Mouse (Mus musculus): ENCODE data around the gene Dlg2. TPM values are rescaled to one million over a fixed set of nuclear protein-coding genes. Genes with fewer than 3 reads are reported as not detected.

Gene Dlg2
- total and polyA plus RNA-seq, 3 experiments = 23.8 to 91.7 (median 84.3) TPM

DNA sequence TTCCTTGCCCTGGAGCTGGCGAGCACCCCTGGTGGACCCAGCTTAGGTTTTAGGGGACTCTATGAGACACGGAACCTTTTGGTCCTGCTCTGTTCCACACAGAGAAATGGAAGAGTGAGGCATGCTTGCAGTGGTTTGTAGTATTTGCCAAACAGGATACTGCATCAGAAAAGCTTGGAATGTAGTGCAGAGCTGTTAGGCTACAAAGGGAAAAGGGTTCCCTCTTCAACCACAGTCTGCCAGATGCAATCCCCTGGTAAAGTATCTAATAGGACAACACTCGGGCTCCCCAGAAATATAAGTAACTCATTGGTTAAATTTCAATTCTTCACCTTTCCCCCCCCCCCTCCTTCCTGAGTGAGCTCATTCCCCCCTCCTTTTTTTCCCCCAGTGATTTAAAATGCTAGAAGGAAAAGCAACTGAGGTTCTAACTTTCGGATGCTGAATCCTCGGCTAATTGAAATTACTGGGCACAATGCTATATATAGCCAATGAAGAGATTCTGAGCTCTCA lies 613.9 kb downstream of the Dlg2 start:
- no peak for DNase-seq

DNA sequence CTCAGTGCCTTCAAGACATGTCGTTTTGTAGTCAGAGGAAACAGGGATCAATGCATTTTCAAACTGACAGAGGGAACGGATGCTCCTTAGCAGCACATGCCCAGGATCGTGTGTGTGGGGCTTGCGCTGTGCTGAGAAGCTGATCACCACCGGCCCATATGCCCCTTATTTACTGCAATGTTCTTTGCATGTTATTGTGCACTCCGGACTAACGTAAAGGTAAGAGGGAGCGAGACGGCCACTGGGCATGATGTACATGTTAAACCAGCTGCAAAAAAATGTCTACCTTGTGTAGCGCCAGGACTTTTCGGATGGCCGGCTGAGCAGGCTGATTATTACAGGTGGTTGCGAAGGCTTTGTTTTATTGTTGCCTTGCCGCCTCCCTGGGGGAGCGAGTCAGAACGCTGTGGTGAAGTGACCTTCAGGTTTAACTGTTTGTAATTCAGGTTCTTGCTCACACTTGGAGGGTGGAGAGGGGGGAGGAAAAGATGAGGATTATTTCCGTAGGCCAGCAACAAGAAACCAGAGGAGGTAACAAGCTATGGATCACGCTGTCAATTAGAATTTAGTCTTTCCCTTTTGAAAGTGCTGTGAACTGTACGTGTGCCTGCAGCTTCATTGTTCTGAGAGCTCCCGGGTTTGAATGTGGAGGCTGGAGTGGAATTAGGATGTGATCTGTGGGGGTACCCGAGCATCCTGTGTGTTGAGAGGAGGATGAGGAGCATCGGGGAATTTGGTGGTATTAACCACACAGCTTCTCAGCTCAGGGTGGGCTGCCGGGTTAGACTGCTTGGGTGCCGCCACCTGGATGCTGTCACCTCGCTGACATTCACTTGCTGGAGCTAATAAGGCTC lies 614.6 kb downstream of the Dlg2 start:
- DNase-seq = no peak

DNA sequence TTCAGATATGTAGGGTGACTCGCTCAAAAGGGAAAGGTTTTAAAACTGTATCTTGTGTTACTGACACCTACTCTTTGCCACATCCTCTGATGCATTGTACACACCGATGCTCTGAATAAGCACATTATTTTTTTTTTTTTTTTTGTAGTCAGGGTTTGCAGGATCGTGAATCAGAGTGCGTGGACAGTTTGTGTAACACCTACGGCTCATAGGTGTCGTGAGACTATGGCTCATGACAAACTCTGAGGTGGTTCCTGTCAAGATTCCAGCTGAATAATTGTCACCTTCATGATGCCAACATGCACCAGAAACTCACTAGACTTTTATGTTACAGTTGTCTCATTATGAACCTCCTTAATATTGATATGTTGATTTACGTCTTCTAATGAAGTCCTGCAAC lies 620.0 kb downstream of the Dlg2 start:
- DNase-seq = no peak

DNA sequence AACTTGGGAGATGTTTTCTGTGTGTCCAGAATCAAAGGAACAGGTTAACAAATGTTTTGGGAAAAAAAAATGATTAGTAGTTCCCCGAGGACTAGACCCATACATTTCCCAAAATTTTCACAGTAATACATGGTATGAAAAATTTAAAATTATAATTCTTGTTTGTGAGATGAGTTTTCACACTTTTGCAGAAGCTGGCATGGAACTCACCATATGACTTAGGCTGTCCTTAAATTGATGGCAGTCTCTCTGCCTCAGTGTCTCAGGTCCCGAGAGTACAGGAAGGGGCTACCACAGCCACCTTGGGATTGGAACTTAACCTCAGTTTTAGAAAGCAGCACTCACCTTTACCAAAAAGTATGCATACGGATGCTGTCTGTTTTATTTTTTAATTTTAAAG lies 622.0 kb downstream of the Dlg2 start:
- DNase-seq = no peak

DNA sequence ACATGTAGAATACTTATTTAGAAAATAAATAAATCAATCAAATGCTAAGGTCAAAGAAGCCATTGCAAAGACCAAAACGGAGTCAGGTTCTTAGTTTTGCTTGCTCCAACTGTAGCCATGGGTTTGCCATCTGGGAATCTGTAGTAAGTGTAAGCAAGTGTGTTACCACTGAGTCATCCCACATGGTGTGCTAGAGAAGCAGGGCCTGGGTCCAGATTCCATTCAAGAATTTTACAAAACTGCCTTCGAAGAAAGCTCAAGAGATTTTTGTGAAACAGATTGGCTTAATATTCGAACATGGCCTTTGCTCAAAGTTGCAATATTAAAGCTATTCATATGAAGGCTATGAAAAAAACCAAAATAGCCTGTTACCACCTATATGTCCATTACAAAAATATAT lies 633.1 kb downstream of the Dlg2 start:
- no peak for DNase-seq

DNA sequence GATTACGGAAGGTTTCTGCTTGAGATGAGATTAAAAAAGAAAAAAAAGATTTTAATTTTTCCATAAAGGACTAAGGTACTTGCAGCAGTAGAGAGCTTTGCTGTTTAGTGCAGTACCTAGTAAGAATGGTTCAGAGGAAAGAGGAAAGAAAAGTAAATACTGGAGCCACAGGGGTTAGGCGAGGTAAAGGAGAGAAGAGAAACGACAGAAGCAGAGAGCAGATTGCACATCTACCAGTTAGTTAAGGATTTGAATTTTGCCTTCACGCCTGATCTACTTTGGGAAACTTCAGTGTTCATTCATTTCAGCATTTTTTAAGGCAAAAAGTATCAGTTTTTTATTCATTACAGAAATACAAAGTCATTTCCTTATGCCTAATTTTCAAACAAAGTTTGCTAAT lies 655.7 kb downstream of the Dlg2 start:
- no peak for DNase-seq

DNA sequence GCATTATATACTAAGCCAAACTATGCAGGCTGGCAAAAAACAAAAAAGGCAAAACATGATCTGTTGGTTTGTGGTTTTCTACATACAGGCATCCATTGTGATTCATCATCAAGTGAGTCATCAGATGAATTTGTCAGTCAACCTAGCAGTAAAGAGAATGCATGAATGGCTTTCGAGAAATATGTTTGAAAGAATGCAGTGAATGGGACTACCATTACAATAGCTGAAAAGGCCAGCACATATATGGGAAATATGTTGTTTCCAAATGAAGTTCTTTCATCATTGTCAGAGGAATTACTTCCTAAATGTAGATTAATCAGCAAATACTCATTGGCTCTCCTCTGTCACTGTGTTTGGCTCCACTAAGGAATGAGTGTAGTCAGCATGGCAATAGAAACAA lies 677.6 kb downstream of the Dlg2 start:
- DNase-seq = no peak

DNA sequence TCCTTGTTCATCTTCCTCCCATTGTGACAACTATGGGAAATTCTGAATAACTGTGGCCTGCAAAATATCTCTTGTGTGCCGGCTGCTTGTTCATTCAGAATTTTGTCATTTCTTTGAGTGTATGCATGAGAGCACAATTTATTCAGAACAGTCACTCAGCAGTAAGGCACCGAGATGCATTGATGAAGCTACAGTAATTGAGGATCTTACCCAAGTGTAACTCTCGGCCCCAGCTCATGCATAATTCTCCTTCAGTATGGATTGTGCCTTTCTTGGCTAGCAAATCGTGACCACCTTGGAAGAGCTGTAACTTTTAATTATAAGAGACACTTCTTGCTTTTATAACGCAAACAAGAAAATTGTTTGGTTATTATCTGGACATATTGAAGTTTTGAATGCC lies 682.7 kb downstream of the Dlg2 start:
- DNase-seq = no peak

DNA sequence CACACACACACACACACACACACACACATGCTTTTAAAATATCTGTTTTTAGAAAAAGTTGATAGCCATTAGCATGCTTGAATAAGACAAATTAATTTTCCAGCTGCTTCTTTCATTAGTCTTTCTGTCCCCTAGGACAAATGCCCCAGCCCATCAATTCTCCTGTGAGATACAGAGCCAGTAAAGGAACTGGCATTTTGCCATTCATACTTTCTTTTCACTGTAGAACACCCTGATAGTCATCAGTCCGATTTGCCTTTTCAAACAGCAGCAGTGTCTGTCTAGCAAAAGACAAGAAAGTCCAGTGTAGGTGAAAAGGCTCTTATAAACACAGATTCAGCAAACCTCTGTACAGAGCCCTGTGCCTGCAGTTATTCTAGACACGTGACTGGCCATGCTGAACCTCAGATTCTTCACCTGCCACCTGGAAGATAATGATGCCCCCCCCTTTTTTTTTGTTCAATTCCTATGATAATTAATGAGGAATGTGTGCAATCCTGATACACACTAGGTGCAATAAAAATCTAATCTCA lies 685.2 kb downstream of the Dlg2 start:
- DNase-seq = no peak

DNA sequence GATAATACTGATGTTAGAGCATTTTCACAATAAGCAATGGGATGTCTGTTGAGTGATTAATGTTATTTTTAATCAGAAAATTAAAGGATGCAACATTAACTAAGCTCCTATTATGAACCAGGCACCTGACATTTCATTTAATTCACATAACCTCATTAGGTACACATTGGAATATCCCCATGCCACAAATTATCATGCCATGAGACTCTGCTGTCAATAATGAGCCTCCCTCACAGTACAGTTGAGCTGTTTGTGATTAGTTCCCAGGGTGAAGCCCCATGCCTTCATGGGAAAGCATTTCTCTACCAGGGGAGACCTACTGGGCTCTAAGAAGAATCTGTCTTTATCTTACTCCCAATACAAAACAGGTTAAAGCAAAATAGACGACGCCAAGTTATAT lies 697.1 kb downstream of the Dlg2 start:
- DNase-seq = no peak

DNA sequence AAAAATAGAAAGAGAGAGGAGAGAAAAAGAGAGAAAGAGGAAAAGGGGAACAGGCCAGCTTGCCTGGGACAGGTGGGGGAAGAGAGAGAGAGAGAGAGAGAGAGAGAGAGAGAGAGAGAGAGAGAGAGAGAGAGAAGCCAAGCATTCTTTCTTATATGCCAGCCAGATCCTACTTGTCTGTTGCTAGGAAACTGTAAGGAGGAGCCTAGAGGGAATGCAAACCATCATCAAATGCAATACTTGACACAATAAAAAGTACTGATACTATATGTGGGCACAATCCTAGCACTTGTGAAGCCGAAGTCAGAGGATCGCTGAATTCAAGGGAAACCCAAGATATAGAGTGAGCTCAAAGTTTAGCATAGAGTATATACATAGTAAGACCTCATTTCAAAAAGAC lies 711.7 kb downstream of the Dlg2 start:
- no peak for DNase-seq

DNA sequence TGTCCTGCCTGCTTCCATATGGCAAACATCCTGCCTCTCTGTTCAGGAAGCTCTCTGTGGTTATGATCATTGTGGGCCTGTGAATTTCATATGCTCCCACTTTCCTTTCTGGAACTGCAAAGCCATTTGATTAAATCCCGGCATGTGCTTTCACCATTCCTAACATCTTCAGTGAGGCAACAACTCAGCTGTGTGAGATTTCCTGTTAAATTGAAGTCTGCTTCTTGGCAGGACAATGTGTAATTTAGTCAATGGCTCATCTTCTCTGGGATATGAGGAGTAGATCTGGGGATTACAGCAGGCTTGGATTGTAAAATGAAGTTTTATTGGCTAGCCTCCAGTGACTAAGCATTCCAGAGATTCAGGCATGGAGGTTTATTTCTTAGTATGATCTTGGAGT lies 722.9 kb downstream of the Dlg2 start:
- DNase-seq = no peak

DNA sequence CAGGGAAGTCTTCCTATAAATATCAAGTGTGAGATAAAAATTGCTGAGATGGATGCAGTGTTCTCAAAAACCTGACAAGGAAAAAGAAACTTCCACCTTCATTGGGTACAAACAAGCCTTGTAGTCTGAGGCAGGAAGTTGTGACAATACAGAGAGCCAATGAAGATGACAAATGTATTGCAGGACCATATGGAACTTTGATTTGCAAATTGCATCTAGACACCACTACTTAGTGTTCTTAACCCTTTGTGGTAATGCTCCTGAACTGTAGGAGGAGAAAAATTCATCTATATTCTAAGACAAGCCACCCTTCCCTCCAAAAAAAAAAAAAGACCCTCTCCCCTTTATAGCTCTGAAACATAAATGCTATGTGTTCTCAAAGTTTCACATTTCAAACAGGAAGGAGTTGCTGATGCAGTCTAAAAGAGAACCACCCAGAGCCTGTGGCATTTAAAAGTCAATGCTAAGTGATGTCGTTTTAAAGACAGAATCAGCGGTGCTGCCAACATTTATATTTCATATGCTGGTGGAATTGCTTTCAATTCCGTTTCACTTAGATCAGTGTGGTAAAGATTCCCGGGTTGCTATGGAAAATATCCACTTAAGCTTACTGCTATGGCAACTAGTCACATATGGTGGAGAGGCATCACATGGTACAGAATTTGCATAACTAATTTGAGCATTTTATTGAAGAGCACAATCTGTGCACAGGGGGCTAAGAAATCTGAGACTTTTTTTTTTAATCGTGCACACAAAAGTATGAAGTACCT lies 731.8 kb downstream of the Dlg2 start:
- no peak for DNase-seq

DNA sequence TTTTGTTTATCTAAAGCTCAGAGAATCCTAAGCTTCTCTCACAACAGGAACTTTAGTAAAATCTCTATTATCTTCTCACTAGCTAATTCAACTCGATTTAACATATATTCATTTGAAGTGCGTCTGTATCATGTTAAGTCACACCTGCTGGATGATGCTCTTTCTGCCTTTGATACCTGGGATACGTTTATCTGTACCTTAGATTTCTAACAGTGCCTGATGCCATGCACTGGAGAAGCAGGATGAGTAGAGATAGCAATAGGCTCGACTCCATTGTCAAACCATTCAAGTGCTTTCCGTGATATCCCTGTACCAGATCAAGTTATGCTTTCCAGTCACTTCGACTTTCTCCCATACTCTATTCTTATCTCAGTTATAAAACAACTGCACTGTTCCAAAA lies 732.5 kb downstream of the Dlg2 start:
- DNase-seq = no peak

DNA sequence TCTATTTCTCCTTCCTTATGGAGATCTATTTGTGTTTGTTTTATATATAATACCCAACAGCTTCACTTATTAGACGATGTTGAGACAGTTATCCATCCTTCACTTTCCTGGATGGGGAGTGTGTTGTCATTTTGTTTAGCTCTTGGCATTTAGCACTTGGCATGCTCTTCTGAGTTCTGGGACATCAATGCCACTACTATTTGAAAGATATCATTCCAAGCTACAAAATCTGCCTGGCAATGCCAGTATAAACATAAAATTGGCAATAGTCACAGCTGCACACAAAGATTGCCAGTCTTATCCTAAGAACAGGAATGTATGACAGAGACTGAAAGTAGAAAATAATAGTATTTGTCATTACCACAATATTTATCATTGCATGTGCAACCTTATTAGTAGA lies 735.8 kb downstream of the Dlg2 start:
- no peak for DNase-seq

DNA sequence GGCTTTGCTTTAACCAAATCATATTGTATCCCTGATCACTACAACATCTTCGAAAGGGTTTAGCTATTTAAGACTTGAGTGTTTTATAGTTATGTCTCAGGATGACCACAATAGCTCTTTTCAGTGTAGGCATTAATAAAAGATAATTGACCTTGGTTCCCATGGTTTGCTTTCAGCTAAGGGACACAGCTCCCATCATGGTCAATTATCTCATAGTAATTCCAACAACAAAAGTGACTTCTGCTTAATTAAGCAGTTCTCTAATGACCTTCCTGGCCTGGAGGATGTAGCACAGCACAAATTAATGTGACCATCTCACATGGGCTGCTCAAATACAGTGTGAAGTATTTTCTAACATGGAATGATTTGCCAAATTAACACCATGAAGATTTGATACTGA lies 738.4 kb downstream of the Dlg2 start:
- no peak for DNase-seq

DNA sequence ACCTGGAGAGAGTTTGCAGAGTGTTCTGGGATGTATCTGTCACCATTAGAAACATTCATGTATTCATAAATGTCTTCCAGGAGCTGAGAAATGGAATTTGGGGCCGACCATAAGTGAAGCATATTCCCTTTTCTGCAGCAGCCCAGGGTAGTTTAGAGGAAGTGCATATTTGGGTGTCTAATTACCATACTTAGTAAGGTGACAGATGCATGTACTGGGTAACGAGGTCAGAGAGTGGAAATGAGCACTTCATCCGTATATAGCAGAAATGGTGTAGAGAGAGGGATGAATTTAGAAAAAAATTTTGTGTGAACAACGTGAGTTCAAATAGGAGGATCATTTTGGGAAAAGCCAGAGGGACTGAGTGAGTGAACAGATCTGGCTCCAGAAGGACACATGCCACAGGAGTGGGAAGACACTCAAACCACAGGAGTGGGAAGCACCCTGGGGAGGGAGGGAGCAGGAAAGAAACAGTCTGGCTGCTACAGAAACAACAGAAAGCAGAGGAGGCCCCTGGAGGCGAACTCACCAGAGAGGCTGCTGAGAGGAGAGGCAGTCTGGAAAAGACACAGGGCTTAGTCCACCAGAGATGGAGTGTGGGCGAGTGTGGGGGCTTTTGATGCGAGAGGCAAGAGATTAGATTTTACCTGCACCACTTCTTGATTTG lies 742.0 kb downstream of the Dlg2 start:
- no peak for DNase-seq

DNA sequence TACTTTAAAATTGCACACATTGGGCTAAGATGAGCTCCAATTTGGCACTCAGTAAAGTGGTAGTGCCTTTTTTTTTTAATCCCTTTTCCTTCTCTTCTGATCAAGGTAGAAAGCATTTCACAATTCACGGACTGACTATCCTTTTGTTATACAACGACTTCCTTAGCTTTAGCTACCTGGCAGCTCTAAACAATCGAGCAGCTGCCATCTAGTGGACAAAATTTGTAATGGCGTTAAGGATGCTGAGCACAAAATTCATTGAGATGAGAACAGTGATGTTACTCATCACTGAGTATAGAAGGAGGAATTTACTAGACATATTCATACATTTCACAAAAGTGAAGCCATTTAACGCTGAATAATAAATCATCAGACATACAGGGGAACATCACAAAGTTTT lies 750.0 kb downstream of the Dlg2 start:
- DNase-seq = peak; percentile 33

DNA sequence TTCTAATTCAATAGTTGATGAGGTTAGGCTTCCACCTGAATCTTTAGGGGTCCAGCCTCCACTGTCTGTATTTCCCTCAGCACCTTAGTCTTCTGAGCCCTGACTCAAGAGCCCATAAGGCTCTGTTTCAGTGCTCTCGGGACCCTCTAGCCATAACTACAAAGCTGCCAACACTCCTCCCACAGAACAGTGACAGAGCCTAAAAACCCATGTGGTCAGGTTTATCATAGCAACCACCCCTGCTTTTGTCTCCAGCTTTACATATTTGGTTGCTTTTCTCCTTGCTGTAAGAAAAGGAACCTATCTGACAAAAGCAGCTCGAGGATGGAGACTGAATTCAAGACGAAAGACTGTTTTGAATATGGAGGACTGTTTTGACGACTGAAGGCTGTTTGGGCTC lies 765.2 kb downstream of the Dlg2 start:
- DNase-seq = no peak

DNA sequence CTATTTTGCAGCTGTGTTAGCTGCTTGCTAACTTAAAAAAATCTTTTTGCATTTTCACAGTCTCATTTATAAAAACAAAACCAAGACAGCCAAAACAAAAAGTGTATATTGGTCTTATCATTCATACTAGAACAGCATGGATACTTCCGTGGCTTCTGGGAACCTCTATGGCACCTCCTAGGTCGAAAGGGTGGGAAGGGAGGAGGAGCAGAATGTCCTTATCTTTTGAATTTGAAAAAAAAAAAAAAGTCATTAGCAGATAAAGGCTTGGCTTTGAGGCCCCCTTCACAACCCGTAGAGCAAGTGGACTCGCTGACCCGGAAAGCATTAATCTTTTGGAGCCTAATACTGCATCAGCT lies 785.2 kb downstream of the Dlg2 start:
- no peak for DNase-seq

DNA sequence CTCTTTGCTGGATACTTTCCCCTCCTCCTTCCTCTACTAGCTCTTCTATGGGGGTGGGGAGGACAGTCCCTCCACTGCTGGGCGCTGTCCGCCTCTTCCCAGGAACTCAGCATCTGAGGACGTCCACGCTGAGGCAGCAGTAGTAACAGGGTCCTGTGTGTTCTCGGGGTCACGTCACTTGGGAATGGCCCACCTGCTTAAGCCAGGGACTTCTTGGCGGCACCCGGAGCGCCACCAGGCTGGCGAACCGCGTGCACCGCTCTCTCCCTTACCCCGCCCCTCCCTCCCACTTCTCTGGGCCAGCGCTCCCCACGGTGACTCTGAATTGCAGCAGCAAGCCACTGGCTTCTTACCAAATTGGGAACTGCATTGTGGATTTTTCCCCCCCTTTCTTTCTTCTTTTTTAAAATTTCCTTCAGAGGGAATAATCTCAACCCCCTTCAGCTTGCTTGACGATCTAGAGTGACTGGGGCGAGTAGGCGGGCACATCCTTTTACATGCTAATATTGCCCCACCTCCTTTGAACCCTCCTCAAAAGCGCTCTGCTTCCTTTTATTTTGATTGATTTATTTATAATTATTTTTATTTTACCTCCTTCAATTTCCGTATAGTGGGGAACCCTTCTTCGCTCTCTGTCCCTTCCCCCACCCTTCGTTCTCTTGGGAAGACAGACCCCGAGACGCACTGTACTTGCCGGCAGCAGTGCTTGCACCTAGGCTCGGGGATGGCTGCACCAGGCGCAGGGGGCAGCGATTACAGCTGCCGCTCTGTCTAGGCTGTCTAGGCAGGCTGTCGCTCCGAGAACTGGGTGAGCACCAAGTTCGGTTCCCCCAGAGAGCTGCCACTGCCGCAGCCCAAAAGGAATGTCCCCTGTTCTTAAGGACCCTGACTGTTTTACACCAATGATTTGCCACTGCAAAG lies 785.8 kb downstream of the Dlg2 start:
- peak; percentile 4 for DNase-seq

DNA sequence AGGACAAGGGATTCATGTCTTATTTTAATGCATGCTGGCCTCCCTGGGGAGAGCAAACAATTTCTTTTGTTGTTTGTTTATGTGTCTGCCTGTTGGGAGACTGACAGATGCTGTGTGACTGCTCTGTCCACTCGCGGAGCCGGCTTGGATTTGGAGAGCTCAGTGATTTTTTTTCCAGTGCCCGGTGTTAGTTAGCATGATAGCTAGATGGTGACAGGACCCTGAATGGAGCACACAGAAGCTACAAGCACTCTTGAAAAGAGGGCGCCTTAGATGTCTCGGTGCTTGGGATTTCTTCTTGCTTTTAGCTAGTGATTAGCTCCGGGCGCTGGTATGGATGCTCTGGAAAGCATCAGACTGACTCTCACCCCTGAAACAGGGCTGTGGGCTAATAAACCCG lies 786.5 kb downstream of the Dlg2 start:
- DNase-seq = no peak

All from adrenal gland, adult 2 months (tissue).